Mouse (Mus musculus): ENCODE measurements around the gene Chst5.
"Not testable (repeated sequence)": the region's sequence is repeated elsewhere in the genome, so short reads cannot be mapped to it uniquely, and the experiment has no call there.

Gene Chst5

DNA sequence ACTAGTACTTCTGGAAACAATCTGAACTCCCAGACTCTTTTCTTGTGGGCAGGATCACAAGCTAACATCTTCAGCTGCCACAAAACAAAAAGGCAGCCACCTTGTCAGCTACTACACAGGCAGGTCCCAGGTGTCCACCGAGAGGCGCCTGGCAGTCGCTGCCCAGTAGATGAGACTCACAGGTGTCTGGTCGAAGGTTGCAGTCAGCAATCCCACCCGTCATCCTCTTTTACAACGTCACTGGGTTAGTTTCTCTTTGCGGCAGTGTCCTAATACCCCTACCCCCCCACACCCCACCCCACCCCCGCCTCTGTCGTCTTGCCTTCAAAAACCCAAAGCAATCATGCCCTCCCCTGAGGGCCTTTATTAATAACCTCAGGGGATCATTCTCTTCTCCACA is 34.5 kb downstream of the Chst5 start:
- no peak for DNase-seq (ENCODE audit: low read depth, low spot score)

DNA sequence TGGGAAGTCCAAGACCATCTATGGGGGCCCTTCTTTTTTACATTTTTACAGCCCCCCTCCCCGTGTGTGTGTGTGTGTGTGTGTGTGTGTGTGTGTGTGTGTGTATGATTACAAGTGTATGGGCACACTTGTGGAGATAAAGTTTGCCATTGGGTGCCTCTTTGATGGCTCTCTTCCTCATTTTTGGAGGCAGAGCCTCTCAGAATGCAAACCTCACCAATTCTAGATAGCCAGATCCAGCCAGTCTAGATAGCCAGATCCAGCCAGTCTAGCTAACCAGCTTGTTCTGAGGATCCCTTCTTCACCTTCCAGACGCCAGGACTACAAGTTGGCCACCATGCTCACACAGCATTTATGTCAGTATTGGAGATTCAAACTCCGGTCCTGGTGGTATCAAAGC is 39.0 kb downstream of the Chst5 start:
- DNase-seq (ENCODE audit: low read depth, low spot score), result no peak

- no peak for DNase-seq (ENCODE audit: low read depth, low spot score)
Measured at GRCm38 (mm10) chr8:111870379-111870778, 39.9 kb downstream of the Chst5 start.

DNA sequence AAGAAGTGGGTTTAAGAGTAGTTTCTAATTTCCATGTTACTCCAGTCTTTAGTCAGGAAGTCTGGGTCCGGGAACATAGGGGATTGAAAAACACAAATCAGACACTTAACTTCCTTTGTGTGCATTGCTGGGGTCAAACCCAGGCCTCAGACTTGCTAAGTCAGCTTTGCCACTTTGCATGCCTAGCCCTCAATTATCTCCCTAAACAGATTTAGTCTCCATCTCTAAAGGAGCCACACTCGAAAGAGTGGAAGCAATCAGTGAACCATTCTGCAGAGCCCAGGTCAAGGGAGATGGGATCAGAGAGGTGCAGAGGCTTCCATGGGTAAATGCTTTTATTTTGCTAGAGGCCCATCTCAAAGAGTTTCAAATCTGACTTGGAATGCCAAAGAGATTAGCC is 41.6 kb downstream of the Chst5 start:
- DNase-seq (ENCODE audit: low read depth, low spot score), result no peak

DNA sequence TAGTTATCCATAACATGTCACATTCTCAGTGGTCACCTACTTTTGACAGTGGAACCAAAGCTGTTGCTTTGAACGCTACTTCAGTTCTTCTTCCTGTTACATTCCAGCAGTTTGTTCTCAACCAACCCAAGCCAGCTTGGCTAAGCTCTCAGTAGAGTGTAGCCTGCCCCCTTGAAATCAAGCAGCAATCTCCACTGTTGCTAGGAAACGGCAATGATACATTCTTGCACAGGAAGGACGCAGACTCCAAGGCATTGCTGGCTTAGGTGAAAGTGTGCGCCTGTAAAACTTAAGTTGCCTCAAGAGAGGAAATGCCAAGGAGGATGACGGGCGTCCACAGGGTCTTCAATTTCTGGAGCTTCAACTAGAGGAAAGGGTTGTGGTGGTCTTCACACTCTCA is 44.4 kb downstream of the Chst5 start:
- DNase-seq (ENCODE audit: low read depth, low spot score), result no peak

GRCm38 (mm10) chr8:111865130-111865852 is 45.0 kb downstream of the Chst5 start:
- no peak for DNase-seq (ENCODE audit: low read depth, low spot score)

DNA sequence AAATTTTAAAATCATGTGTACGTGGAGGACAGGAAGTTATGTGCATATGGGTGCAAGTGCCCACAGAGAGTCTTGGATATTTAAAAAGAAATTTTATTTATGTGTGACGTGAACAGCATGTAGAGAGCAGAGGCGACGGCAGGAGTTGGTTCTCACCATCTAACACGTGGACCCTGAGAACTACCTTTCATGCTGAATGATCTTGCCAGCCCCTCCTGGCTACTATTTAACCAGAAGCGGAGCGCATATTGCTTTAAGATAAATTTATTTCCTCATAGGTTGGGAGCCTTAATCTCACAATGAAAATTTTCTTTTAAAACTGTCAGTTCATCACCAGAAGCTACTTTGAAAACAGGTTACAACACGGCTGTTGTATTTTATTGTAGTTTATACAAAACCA is 45.6 kb downstream of the Chst5 start:
- no peak for DNase-seq (ENCODE audit: low read depth, low spot score)

DNA sequence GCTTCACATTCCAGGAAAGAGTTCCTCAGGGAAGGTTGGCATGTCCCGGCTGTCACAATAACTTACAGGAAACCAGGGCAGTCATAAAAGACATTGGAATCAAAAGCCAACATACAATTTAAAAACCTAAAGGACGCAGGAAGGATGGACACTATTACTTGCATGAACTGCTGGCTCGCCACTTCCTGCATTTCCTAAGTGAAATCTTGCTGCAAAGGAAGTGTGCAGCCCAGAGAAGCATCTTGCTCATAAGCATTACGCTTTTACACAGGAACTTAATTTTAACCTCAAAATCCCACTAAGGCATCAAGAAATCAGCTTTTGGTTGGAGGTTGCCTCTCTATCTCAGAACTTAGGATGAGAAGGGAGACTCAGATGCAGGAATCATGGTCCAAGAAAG is 47.0 kb downstream of the Chst5 start:
- DNase-seq (ENCODE audit: low read depth, low spot score), result no peak

- peak; percentile 60 for DNase-seq (ENCODE audit: low read depth, low spot score)
Measured at GRCm38 (mm10) chr8:111855977-111856376, 54.3 kb downstream of the Chst5 start.

GRCm38 (mm10) chr8:111853861-111854501 is 56.3 kb downstream of the Chst5 start, which contains the start of gene Cfdp1:
TSS of gene Cfdp1 (minus strand) at chr8:111854291.
- DNase-seq (ENCODE audit: low read depth, low spot score), result peak; percentile 96

DNA sequence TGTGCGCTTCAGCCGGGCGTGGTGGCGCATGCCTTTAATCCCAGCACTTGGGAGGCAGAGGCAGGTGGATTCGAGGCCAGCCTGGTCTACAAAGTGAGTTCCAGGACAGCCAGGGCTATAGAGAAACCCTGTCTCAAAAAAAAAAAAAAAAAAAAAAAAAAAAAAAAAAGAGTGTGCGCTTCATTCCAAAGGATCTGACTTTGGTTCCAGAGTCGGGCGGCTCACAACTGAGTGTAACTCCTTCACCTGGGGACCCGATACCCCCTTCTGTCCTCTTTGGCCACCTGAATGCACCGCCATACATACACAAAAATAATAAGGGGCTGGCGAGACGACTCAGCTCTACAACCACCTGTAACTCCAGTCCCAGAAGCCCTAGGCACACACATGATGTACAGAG is 57.0 kb downstream of the Chst5 start:
- not testable (repeated sequence) for DNase-seq (ENCODE audit: low read depth, low spot score)

- no peak for DNase-seq (ENCODE audit: low read depth, low spot score)
Measured at GRCm38 (mm10) chr8:111846746-111847145, 63.5 kb downstream of the Chst5 start.

Measured in WW6 (cell line).